Mouse (Mus musculus): Measurements from ENCODE around the gene Hs3st3a1.

GRCm38 (mm10) chr11:64516712-64517589 is 81.8 kb downstream of the Hs3st3a1 start:
- TF ChIP-seq CTCF (IDR thresholded peaks at IDR 0.05; ENCODE audit: low read depth) (no peak), EP300 (IDR thresholded peaks at IDR 0.05; ENCODE audit: low read depth) (no peak)
